Mouse (Mus musculus): ENCODE data around the gene Gm11596.
"Not testable (repeated sequence)": the region's sequence is repeated elsewhere in the genome, so short reads cannot be mapped to it uniquely, and the experiment has no call there.

The Gm11596 gene

DNA sequence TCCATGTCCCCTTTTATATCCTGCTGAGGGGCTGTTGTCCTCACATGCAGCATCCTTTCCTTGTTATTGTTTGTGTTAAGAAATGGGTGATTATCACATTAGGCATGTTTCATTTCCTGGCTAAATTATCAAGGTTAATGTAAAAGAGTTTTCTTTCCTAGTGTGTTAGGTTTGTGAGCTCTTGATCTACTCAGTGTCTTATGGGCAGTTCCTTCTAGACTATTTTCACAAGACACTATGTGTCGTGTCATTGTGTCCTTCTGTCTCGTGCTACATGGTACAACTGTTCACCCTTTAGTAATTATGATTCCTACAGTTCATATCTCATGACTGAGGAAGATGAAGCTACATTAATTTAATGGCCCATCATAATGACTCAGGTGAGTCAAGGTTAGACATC, at the start of gene Gm11596:
Gene Gm11596 (minus strand): TSS at position 101 of the 400 bp plus-strand sequence.
- DNase-seq (ENCODE audit: low spot score in 2 of 2), result no peak

DNA sequence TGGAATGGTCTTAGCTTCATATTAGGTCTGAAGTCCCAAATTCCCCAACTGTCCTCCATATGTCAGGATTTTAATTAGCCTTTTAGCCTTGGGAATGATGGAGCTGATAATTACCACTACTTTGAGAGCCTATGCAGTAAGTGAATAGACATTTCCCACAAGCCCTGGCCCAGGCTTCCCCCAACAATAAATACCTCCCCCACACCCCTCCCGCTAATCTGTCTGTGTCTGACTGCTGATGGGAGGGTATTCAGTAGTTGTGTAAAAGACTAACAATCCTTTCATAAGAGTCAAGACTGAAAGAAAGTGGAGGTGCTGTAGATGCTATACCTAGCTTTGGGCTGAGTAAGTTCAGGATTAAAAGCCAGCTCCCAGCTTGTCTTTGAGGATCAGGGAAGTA, 48.9 kb upstream of the Gm11596 start:
- DNase-seq (ENCODE audit: low spot score in 2 of 2), result no peak

DNA sequence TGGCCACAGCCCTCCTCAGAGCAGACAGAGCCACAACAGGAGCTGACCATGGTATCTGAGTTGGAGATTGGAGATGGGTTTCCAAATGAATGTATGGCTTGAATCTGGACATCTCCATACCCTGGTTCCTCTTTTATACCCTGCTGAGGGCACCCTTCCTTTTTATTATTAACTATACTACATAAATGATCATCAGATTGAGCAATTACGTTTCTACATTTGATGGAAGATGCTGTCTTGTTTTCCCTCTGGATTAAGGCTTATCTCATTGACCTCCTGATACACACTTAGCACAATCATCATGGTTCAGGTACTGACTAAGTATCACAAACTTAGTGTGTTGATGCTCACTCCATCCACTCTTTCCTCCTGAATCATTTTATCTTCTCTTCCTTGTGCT, 44.7 kb upstream of the Gm11596 start, which contains the start of gene 2300003K06Rik:
Gene 2300003K06Rik (minus strand): TSS at position 101 of the 400 bp plus-strand sequence.
- DNase-seq (ENCODE audit: low spot score in 2 of 2), result no peak

DNA sequence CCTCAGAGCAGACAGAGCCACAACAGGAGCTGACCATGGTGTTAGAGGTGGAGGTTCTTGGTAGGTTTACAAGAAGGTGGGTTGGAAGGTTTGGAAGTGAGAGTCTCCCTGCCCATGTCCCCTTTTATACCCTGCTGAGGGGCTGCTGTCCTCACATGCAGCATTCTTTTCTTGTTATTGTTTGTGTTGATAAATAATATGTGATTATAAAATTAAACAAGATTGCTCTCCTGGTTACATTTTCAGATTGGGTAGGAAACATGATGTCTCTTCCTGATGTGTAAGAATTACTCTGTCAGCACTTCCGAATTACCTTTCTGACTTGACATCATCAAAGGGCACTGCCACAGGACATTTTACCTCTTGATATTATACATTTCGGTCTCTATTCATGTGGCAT, 22.3 kb upstream of the Gm11596 start, which contains the start of gene Gm11564:
Gene Gm11564 (minus strand): TSS at position 101 of the 400 bp plus-strand sequence.
- DNase-seq (ENCODE audit: low spot score in 2 of 2), result not testable (repeated sequence)

DNA sequence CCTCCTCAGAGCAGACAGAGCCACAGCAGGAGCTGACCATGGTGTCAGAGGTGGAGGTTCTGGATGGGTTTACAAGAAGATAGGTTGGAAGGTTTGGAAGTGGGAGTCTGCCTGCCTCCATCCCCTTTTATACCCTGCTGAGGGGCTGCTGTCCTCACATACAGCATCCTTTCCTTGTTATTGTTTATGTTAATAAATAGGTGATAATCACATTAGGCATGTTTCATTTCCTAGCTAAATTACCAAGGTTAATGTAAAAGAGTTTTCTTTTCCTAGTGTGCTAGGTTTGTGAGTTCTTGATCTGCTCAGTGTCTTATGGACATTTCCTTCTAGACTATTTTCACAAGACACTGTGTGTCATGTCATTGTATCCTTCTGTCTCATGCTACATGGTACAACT, 16.5 kb upstream of the Gm11596 start, which contains the start of gene Krtap4-13:
Gene Krtap4-13 (minus strand): TSS at position 101 of the 400 bp plus-strand sequence.
- DNase-seq (ENCODE audit: low spot score in 2 of 2), result not testable (repeated sequence)

DNA sequence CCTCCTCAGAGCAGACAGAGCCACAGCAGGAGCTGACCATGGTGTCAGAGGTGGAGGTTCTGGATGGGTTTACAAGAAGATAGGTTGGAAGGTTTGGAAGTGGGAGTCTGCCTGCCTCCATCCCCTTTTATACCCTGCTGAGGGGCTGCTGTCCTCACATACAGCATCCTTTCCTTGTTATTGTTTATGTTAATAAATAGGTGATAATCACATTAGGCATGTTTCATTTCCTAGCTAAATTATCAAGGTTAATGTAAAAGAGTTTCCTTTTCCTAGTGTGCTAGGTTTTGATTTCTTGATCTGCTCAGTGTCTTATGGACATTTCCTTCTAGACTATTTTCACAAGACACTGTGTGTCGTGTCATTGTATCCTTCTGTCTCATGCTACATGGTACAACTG, 11.1 kb upstream of the Gm11596 start, which contains the start of gene Gm11554:
Gene Gm11554 (minus strand): TSS at position 101 of the 400 bp plus-strand sequence.
- DNase-seq (ENCODE audit: low spot score in 2 of 2), result not testable (repeated sequence)

DNA sequence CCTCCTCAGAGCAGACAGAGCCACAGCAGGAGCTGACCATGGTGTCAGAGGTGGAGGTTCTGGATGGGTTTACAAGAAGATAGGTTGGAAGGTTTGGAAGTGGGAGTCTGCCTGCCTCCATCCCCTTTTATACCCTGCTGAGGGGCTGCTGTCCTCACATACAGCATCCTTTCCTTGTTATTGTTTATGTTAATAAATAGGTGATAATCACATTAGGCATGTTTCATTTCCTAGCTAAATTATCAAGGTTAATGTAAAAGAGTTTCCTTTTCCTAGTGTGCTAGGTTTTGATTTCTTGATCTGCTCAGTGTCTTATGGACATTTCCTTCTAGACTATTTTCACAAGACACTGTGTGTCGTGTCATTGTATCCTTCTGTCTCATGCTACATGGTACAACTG, 5.6 kb upstream of the Gm11596 start, which contains the start of gene Gm11569:
Gene Gm11569 (minus strand): TSS at position 101 of the 400 bp plus-strand sequence.
- DNase-seq (ENCODE audit: low spot score in 2 of 2), result not testable (repeated sequence)

DNA sequence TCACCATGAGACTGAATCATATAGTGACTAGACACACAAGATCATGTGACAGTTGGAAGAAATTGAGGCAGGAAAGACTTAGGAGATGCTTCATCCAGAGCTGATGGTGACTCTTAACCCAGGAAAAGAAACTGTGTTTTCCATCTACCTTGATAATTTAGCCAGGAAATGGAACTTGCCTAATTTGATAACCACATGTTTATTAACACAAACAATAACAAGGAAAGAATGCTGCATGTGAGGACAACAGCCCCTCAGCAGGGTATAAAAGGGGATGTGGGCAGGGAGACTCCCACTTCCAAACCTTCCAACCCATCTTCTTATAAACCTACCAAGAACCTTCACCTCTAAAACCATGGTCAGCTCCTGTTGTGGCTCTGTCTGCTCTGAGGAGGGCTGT, 8.4 kb downstream of the Gm11596 start, which contains the start of gene Krtap4-9:
Gene Krtap4-9 (plus strand): TSS at position 301 of the 400 bp plus-strand sequence.
- DNase-seq (ENCODE audit: low spot score in 2 of 2), result not testable (repeated sequence)

DNA sequence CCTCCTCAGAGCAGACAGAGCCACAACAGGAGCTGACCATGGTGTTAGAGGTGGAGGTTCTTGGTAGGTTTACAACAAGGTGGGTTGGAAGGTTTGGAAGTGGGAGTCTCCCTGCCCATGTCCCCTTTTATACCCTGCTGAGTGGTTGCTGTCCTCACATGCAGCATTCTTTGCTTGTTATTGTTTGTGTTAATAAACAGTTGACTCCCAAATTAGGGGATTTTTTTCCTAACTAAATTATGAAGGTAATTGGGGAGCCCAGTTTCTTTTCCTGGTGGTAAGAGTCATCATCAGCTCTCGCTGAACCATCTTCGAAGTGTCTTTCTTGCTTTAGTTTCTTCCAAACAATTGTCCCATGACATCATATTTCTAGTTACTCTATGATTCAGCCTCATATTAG, 12.7 kb downstream of the Gm11596 start, which contains the start of gene Krtap4-8:
Gene Krtap4-8 (minus strand): TSS at position 101 of the 400 bp plus-strand sequence.
- DNase-seq (ENCODE audit: low spot score in 2 of 2), result no peak

DNA sequence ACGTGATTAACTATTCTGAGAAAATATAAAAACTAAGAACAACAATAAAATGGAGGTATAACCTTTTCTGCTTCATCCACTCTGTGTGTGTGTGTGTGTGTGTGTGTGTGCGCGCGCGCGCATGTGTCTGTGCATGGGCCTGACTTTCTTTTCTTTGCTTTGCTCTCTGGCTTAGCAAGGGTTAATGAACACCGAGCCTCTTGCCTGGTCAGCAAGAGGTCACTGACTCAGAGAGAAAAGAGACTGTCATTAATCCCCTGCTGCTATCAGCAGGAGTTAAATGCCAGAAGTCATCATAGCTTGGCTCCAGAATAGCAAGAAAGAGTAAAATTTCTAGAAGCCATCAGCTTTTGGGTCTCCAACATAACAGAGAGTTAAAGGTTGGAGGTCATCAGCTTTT, 14.9 kb downstream of the Gm11596 start:
- no peak for DNase-seq (ENCODE audit: low spot score in 2 of 2)

DNA sequence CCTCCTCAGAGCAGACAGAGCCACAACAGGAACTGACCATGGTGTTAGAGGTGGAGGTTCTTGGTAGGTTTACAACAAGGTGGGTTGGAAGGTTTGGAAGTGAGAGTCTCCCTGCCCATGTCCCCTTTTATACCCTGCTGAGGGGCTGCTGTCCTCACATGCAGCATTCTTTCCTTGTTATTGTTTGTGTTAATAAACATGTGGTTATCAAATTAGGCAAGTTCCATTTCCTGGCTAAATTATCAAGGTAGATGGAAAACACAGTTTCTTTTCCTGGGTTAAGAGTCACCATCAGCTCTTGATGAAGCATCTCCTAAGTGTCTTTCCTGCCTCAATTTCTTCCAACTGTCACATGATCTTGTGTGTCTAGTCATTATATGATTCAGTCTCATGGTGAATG, 20.5 kb downstream of the Gm11596 start, which contains the start of gene Gm11595:
Gene Gm11595 (minus strand): TSS at position 101 of the 400 bp plus-strand sequence.
- DNase-seq (ENCODE audit: low spot score in 2 of 2), result not testable (repeated sequence)

DNA sequence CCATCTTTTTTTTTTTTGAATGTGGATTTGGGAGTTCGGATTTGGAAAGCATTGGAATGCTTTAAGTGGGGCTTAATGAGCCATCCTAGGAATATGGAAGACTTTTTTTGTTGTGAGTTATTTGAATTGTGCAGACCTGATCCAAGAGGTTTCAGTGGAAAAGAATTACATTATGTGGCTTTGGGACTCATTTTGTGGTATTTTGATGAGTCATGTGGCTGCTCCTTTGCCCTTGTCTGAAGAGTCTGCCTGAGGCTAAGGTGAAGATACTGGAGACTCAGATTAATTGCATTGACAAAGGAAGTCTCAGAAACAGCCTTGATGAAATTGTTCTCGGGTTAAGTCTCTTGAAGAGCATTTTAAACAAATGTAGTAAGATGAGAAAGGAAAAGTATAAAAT, 24.9 kb downstream of the Gm11596 start:
- no peak for DNase-seq (ENCODE audit: low spot score in 2 of 2)

DNA sequence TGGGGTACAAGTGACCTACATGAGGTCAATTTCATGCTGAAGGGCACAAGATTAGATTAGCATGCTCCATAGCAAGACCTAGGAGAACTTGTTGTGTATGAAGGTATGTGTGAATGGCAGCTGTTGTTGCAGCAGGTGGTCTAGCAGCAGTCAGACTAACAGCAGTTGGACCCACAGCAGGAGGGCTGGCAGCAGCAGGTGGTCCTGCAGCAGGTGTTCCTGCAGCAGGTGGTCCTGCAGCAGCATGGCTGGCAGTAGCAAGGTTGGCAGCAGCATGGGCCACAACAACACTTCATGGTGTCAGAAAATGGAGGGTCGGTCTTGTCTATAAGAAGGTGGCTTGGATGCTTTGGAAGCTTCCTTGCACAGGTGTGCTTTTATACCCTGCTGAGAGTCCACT, 34.4 kb downstream of the Gm11596 start:
- DNase-seq (ENCODE audit: low spot score in 2 of 2), result no peak

DNA sequence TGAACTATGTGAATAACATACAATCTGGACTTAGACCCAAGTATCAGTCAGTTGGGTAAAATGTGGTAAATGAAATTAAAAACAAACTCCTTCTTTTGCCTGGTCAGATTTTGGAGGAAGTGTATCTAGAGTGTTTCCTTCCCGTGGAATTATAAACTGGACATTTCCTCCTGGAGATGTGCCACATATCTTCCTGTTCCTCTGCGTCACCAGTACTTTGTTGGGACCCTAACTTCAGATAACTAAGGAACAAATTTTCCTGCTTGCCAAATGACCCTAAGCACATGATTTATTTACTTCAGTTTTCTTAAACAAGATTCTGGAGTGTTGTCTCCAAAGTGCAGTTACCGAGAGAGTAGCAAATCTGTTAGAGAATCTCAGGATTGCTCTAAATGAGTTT, 49.3 kb downstream of the Gm11596 start:
- DNase-seq (ENCODE audit: low spot score in 2 of 2), result no peak

Measured in spleen, postnatal 36 days (tissue).